Mouse (Mus musculus) E14TG2a.4 (cell line): ENCODE data around the gene Dusp5.

Experiments
- CTCF ChIP-seq: conservative IDR thresholded peaks from 2 replicates; pipeline ENCODE4 v1.5.1; 2014; ENCODE audit warnings: low read length
- POU5F1 ChIP-seq: IDR thresholded peaks from 2 replicates; pipeline ENCODE4 v1.6.1; 2014; ENCODE audit warnings: low read length, borderline replicate concordance

DNA sequence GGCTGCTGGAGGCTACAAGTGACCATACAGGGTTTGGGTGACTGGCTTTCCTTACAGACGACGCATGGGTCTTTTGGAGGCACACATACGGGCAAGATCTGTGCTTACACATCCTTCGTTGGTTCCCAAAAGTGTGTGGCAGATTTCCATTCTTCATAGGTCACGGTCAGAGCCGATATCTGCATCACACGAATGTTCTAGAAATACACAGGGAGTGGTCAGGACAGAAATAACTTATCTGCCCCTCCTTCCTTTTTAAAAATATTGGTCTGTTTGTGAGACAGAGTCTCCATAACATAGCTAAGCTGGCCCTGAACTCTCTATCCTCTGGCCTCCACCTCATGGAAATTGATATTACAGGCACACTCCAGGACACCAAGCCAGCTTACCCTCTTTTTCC lies 24.7 kb upstream of the Dusp5 start:
- TF ChIP-seq POU5F1 (no peak), CTCF (no peak)
